Mouse (Mus musculus): ENCODE measurements around the gene Ifi27l2b. TPM values are rescaled to one million over a fixed set of nuclear protein-coding genes. Genes with fewer than 3 reads are reported as not detected.

Ifi27l2b gene
- polyA plus RNA-seq, 1 experiment, result 0.13 TPM

- H3K27ac ChIP-seq (ENCODE audit: insufficient read depth, low read length), result no peak within 1 kb of the TSS
- no peak within 1 kb of the TSS for H3K4me3 ChIP-seq (ENCODE audit: insufficient read depth, low read length)
- TF ChIP-seq CTCF (IDR thresholded peaks at IDR 0.05; ENCODE audit: extremely low read depth, insufficient read depth, low read length) (no peak), POLR2A (IDR thresholded peaks at IDR 0.05; ENCODE audit: extremely low read depth, insufficient read depth, low read length) (no peak)
- H3K4me1 ChIP-seq (ENCODE audit: control insufficient read depth, insufficient read depth, low read length), result peaks cover 2% of the 10 kb centered on the region; the same call in 1 of the 2 replicates
Observed at GRCm38 (mm10) chr12:103407720-103408119, 49.3 kb downstream of the Ifi27l2b start, which contains the start of gene 9330161L09Rik. TSS of gene 9330161L09Rik (minus strand) at chr12:103407820.

- no peak overlapping the region for H3K27ac ChIP-seq (ENCODE audit: insufficient read depth, low read length)
- peaks cover 2% of the 10 kb centered on the region; the same call in 1 of the 2 replicates for H3K4me1 ChIP-seq (ENCODE audit: control insufficient read depth, insufficient read depth, low read length)
- no peak overlapping the region for H3K4me3 ChIP-seq (ENCODE audit: insufficient read depth, low read length)
- TF ChIP-seq POLR2A (IDR thresholded peaks at IDR 0.05; ENCODE audit: extremely low read depth, insufficient read depth, low read length) (no peak), CTCF (IDR thresholded peaks at IDR 0.05; ENCODE audit: extremely low read depth, insufficient read depth, low read length) (no peak)
Observed at GRCm38 (mm10) chr12:103404131-103404530, 52.9 kb downstream of the Ifi27l2b start.

Other genes with a start within 250 kb of the Ifi27l2b start
- 4.9 and 8.2 TPM in 2 replicates for gene Prima1, start 215.1 kb downstream of the Ifi27l2b start, polyA plus RNA-seq (2012; rRNA removed)
- 3.6 and 4.2 TPM in 2 replicates for gene Fam181a, start 146.2 kb downstream of the Ifi27l2b start, polyA plus RNA-seq (2012; rRNA removed)
- gene Asb2, start 101.2 kb downstream of the Ifi27l2b start, polyA plus RNA-seq (2012; rRNA removed), result 3.2 and 4.1 TPM in 2 replicates
- gene Otub2, start 68.5 kb downstream of the Ifi27l2b start, polyA plus RNA-seq (2012; rRNA removed), result 28.2 and 28.5 TPM in 2 replicates
- 0.85 and 1.3 TPM in 2 replicates for gene 9330161L09Rik, start 49.4 kb downstream of the Ifi27l2b start, polyA plus RNA-seq (2012; rRNA removed)
- gene Ddx24, start 31.4 kb downstream of the Ifi27l2b start, polyA plus RNA-seq (2012; rRNA removed), result 160 and 162 TPM in 2 replicates
- 88.3 and 110 TPM in 2 replicates for gene Ifi27, start 23.0 kb downstream of the Ifi27l2b start, polyA plus RNA-seq (2012; rRNA removed)
- 4.7 and 13.2 TPM in 2 replicates for gene Ifi27l2a, start 13.5 kb downstream of the Ifi27l2b start, polyA plus RNA-seq (2012; rRNA removed)
- 16.0 and 16.9 TPM in 2 replicates for gene Ppp4r4, start 75.1 kb upstream of the Ifi27l2b start, polyA plus RNA-seq (2012; rRNA removed)
- gene Serpina10, start 174.2 kb upstream of the Ifi27l2b start, polyA plus RNA-seq (2012; rRNA removed), result 0.04 TPM in 1 of 2 replicates, not detected in the other
- not detected in 2 replicates for gene Serpina6, start 200.0 kb upstream of the Ifi27l2b start, polyA plus RNA-seq (2012; rRNA removed)
- gene Serpina16, start 218.9 kb upstream of the Ifi27l2b start, polyA plus RNA-seq (2012; rRNA removed), result not detected in 2 replicates
- not detected in 2 replicates for gene Serpina1f, start 238.3 kb upstream of the Ifi27l2b start, polyA plus RNA-seq (2012; rRNA removed)

Measured in cortical plate, adult 2 months (tissue).